Mouse (Mus musculus) ES-E14 (cell line): ENCODE results near the gene 0610030E20Rik. TPM values are rescaled to one million over a fixed set of nuclear protein-coding genes. Genes with fewer than 3 reads are reported as not detected.

Experiments used
- DNase-seq: peaks from one replicate; pipeline ENCODE4 v3.0.0-alpha.2; 2013; ENCODE audit warnings: low read depth, low spot score
- H3K27ac ChIP-seq: 2 replicates; pipeline ENCODE4 v1.5.1; 2012; ENCODE audit warnings: low read depth, mild to moderate bottlenecking, low read length, moderate library complexity, mixed read lengths; ENCODE audit not compliant: poor library complexity, insufficient read depth, severe bottlenecking
- H3K36me3 ChIP-seq: 2 replicates; pipeline ENCODE4 v1.6.1; 2012; ENCODE audit warnings: mild to moderate bottlenecking, low read length, moderate library complexity, mixed read lengths; ENCODE audit not compliant: control insufficient read depth, poor library complexity, insufficient read depth, severe bottlenecking
- H3K4me1 ChIP-seq, 2 experiments: fragments of 150-350 bp in 1 of 2; sonication (generic) in 1 of 2; 2 replicates each; pipeline ENCODE4 v1.6.1; 2012; ENCODE audit warnings: low read length in 2 of 2, mild to moderate bottlenecking in 1 of 2, mixed read lengths in 1 of 2; ENCODE audit not compliant: control insufficient read depth in 2 of 2, insufficient read depth in 2 of 2, poor library complexity in 1 of 2
- H3K4me3 ChIP-seq, 2 experiments: fragments of 150-350 bp in 1 of 2; sonication (generic) in 1 of 2; 2 replicates each; pipeline ENCODE4 v1.5.1; 2012; ENCODE audit warnings: low read length in 2 of 2, low read depth in 1 of 2, mild to moderate bottlenecking in 1 of 2, mixed read lengths in 1 of 2; ENCODE audit not compliant: insufficient read depth in 1 of 2, poor library complexity in 1 of 2, severe bottlenecking in 1 of 2
- H3K9ac ChIP-seq: 2 replicates; pipeline ENCODE4 v1.6.1; 2012; ENCODE audit warnings: low read depth, mild to moderate bottlenecking, low read length, mixed read lengths; ENCODE audit not compliant: poor library complexity, insufficient read depth, severe bottlenecking
- H3K9me3 ChIP-seq: fragments of 150-350 bp; sonication (generic); 2 replicates; pipeline ENCODE4 v1.6.1; 2012; ENCODE audit warnings: low read depth, mild to moderate bottlenecking, low read length; ENCODE audit not compliant: control insufficient read depth, insufficient read depth
- CHD2 ChIP-seq: IDR thresholded peaks from 2 replicates; pipeline ENCODE4 v1.6.1; 2014; ENCODE audit warnings: mild to moderate bottlenecking, low read depth, low read length, inconsistent platforms
- HCFC1 ChIP-seq: IDR thresholded peaks from 2 replicates; pipeline ENCODE4 v1.6.1; 2012; ENCODE audit warnings: low read length, inconsistent platforms, borderline replicate concordance; ENCODE audit not compliant: insufficient read depth
- MAFK ChIP-seq: IDR thresholded peaks from 2 replicates; pipeline ENCODE4 v1.6.1; 2014; ENCODE audit warnings: mild to moderate bottlenecking, low read depth, low read length, inconsistent platforms; ENCODE audit not compliant: insufficient read depth
- ZC3H11A ChIP-seq: IDR thresholded peaks from 2 replicates; pipeline ENCODE4 v1.6.1; 2012; ENCODE audit warnings: low read depth, mild to moderate bottlenecking, inconsistent platforms, low read length, borderline replicate concordance
- ZNF384 ChIP-seq: IDR thresholded peaks from 2 replicates; pipeline ENCODE4 v1.6.1; 2012; ENCODE audit warnings: low read depth, low read length, inconsistent platforms
- in situ Hi-C, 2 experiments: fragments of 600-800 bp; cut with MboI; formaldehyde crosslinking; loops; one replicate each; pipeline ENCODE4 v1.15.1; 2025; ENCODE audit warnings: low sequenced_read_pairs in 2 of 2, inconsistent platforms in 1 of 2; ENCODE audit not compliant: unreplicated experiment in 2 of 2
- total RNA-seq: library from RNA; depleted of rRNA; stranded (reverse); fragments of 300-350 nt; gene quantifications from 2 replicates; pipeline ENCODE4 v1.2.3, GENCODE M21; 2012

The 0610030E20Rik gene
- total RNA-seq, 1 experiment = 7.7 TPM

GRCm38 (mm10) chr6:72344396-72345073 lies 2.6 kb upstream of the 0610030E20Rik start:
- no peak overlapping the region for H3K27ac ChIP-seq
- H3K9ac ChIP-seq = peak overlapping the region; percentile 94
- peaks cover 0 to 5% of the 10 kb centered on the region in 2 experiments; a peak in 1 of 4 replicates for H3K4me1 ChIP-seq
- peak overlapping the region; percentile 79 to 86 for H3K4me3 ChIP-seq
- TF ChIP-seq CHD2 (no peak), MAFK (no peak), ZC3H11A (no peak), HCFC1 (no peak; the same call in 1 of the 2 replicates), ZNF384 (no peak)
- no peak for DNase-seq
- H3K9me3 ChIP-seq = no peaks in the 10 kb centered on the region
- H3K36me3 ChIP-seq = peaks cover 2% of the 10 kb centered on the region; the same call in 1 of the 2 replicates
- in situ Hi-C loops = no loop called here

GRCm38 (mm10) chr6:72345074-72345567 lies 2.0 kb upstream of the 0610030E20Rik start, which contains the start of gene Usp39:
Usp39 (minus strand) TSS chr6:72345184.
- in situ Hi-C loops = no loop called here
- peak; percentile 91 for DNase-seq
- peaks cover 0 to 5% of the 10 kb centered on the region in 2 experiments; a peak in 1 of 4 replicates for H3K4me1 ChIP-seq
- H3K36me3 ChIP-seq = peaks cover 2% of the 10 kb centered on the region; the same call in 1 of the 2 replicates
- TF ChIP-seq CHD2 (no peak), HCFC1 (peak; percentile 31; the same call in 1 of the 2 replicates)
- H3K9ac ChIP-seq = peak within 1 kb of the TSS; percentile 94
- no peaks in the 10 kb centered on the region for H3K9me3 ChIP-seq
- no peak within 1 kb of the TSS for H3K27ac ChIP-seq
- H3K4me3 ChIP-seq = peak within 1 kb of the TSS; percentile 79 to 86

- Histone ChIP-seq H3K27ac (no peak overlapping the region), H3K36me3 (peaks cover 2% of the 10 kb centered on the region), H3K9ac (no peak overlapping the region), H3K4me3 (no peak overlapping the region; a peak in 1 of 4 replicates), H3K4me1 (peaks cover 0 to 5% of the 10 kb centered on the region in 2 experiments; a peak in 1 of 4 replicates), H3K9me3 (no peaks in the 10 kb centered on the region)
- DNase-seq = no peak
- no peak for TF ChIP-seq HCFC1
- no peak for TF ChIP-seq MAFK
- TF ChIP-seq ZC3H11A = no peak
- TF ChIP-seq CHD2 = no peak
- TF ChIP-seq ZNF384 = no peak
- in situ Hi-C loops = no loop called here
Observed at GRCm38 (mm10) chr6:72345633-72346032, 1.5 kb upstream of the 0610030E20Rik start.

GRCm38 (mm10) chr6:72346261-72346660 lies 856 bp upstream of the 0610030E20Rik start:
- no peaks in the 10 kb centered on the region for H3K9me3 ChIP-seq
- DNase-seq = no peak
- peaks cover 0 to 5% of the 10 kb centered on the region in 2 experiments; a peak in 1 of 4 replicates for H3K4me1 ChIP-seq
- in situ Hi-C loops = no loop called here
- no peak overlapping the region for H3K9ac ChIP-seq
- TF ChIP-seq ZC3H11A = no peak
- no peak for TF ChIP-seq MAFK
- no peak for TF ChIP-seq CHD2
- H3K27ac ChIP-seq = no peak overlapping the region
- H3K36me3 ChIP-seq = peaks cover 5% of the 10 kb centered on the region
- no peak overlapping the region for H3K4me3 ChIP-seq

GRCm38 (mm10) chr6:72348411-72348810 lies 1.3 kb downstream of the 0610030E20Rik start:
- H3K27ac ChIP-seq = no peak overlapping the region
- H3K36me3 ChIP-seq = peaks cover 5% of the 10 kb centered on the region; the same call in 1 of the 2 replicates
- TF ChIP-seq CHD2 (no peak), HCFC1 (no peak), ZC3H11A (no peak), ZNF384 (no peak), MAFK (no peak)
- no peaks in the 10 kb centered on the region for H3K9me3 ChIP-seq
- no peak for DNase-seq
- H3K4me3 ChIP-seq = no peak overlapping the region
- peaks cover 0 to 5% of the 10 kb centered on the region in 2 experiments; a peak in 1 of 4 replicates for H3K4me1 ChIP-seq
- no peak overlapping the region; the same call in 1 of the 2 replicates for H3K9ac ChIP-seq
- in situ Hi-C loops = no loop called here
